23 mouse cellular contexts compared by ENCODE assay signal in genomic region chr3:66310586-66310985, GRCm38 (mm10). TPM values are rescaled to one million over a fixed set of nuclear protein-coding genes. Genes with fewer than 3 reads are reported as not detected.
A peak's percentile ranks its signal among the peaks of the same experiment; 100 is the strongest.
DNase-seq lines count a peak whose midpoint lies in the region; ATAC-seq and TF ChIP-seq lines count a peak whose summit lies in the region.
"Had no signal": no experiment of that assay in that cellular context is flagged by ENCODE, and none has a peak within 500 bp of the region (broad histone marks: within the 10 kb centered on the region; RNA-seq: fewer than 3 reads in every experiment).

No protein-coding gene starts in this region.

- peak; percentile 89 for TF ChIP-seq EP300 in lung, postnatal 0 days (IDR thresholded peaks at IDR 0.05)

- 69% methylated on average over 1 of the region's 1 CpGs for WGBS in lung, embryonic 15.5 days
- WGBS in lung, postnatal 0 days, result 63% methylated on average over 1 of the region's 1 CpGs
- 55% methylated on average over 1 of the region's 1 CpGs for WGBS in lung, adult 2 months

- no peak for TF ChIP-seq CTCF in lung, postnatal 0 days (IDR thresholded peaks at IDR 0.05)
- no peak for TF ChIP-seq CTCF in lung, adult 2 months (IDR thresholded peaks at IDR 0.05; ENCODE audit: insufficient read depth, low read length)
- TF ChIP-seq CTCF in layer of hippocampus, adult 2 months (conservative IDR thresholded peaks at IDR 0.05), result no peak

- H3K9ac ChIP-seq in lung, embryonic 15.5 days, result no peak overlapping the region
- no peak overlapping the region for H3K9ac ChIP-seq in lung, postnatal 0 days (replicated peaks; ENCODE audit: low read depth)
- H3K9ac ChIP-seq: embryonic facial prominence, embryonic 13.5 days; embryonic facial prominence, embryonic 15.5 days; forebrain, embryonic 13.5 days; forebrain, embryonic 15.5 days; forebrain, postnatal 0 days had no signal

- H3K27me3 ChIP-seq in lung, embryonic 15.5 days, result no peaks in the 10 kb centered on the region
- no peaks in the 10 kb centered on the region for H3K27me3 ChIP-seq in lung, postnatal 0 days (replicated peaks; ENCODE audit: insufficient read depth, low read length)
- H3K27me3 ChIP-seq: embryonic facial prominence, embryonic 13.5 days; embryonic facial prominence, embryonic 15.5 days; forebrain, embryonic 13.5 days; forebrain, embryonic 15.5 days had no signal

- no peaks in the 10 kb centered on the region for H3K9me3 ChIP-seq in lung, embryonic 15.5 days
- no peaks in the 10 kb centered on the region for H3K9me3 ChIP-seq in lung, postnatal 0 days (ENCODE audit: low read length)
- H3K9me3 ChIP-seq: embryonic facial prominence, embryonic 13.5 days; embryonic facial prominence, embryonic 15.5 days; forebrain, embryonic 13.5 days; forebrain, embryonic 15.5 days had no signal

- DNase-seq in lung, postnatal 4 days, result no peak
- peak; percentile 59 for DNase-seq in lung, postnatal 0 days (ENCODE audit: low spot score)
- no peak for DNase-seq in lung, adult 2 months
- no peak for DNase-seq in layer of hippocampus, adult 2 months (ENCODE audit: low spot score in 2 of 2)
- DNase-seq: adrenal gland, adult 2 months; adrenal gland, postnatal 10 days; adrenal gland, postnatal 25 days; cerebellum, adult 11 months; cerebellum, adult 18-20 months; cerebellum, adult 8-10 months; cerebellum, adult 9-11 months; cerebellum, postnatal 14 days; cerebellum, postnatal 36 days; embryo, embryonic 11 days; forebrain, postnatal 0 days had no signal

- TF ChIP-seq POLR2A in lung, adult 2 months (IDR thresholded peaks at IDR 0.05; ENCODE audit: borderline replicate concordance, extremely low read depth, low read depth, low read length), result no peak

- H3K27ac ChIP-seq in lung, embryonic 15.5 days, result peak overlapping the region; percentile 73
- H3K27ac ChIP-seq in lung, postnatal 0 days (ENCODE audit: low read length), result peak overlapping the region; percentile 38; the same call in 1 of the 2 replicates
- no peak overlapping the region for H3K27ac ChIP-seq in layer of hippocampus, adult 2 months
- H3K27ac ChIP-seq: embryonic facial prominence, embryonic 13.5 days; embryonic facial prominence, embryonic 15.5 days; forebrain, embryonic 13.5 days; forebrain, embryonic 15.5 days had no signal

- peaks cover 4% of the 10 kb centered on the region; the same call in 1 of the 2 replicates for H3K4me1 ChIP-seq in lung, embryonic 15.5 days
- H3K4me1 ChIP-seq in lung, postnatal 0 days (ENCODE audit: insufficient read depth, low read depth, low read length), result no peaks in the 10 kb centered on the region
- H3K4me1 ChIP-seq in lung, adult 2 months (ENCODE audit: control insufficient read depth, insufficient read depth, low read length), result no peaks in the 10 kb centered on the region
- H3K4me1 ChIP-seq: forebrain, embryonic 13.5 days; forebrain, embryonic 15.5 days had no signal

- no peak overlapping the region for H3K4me2 ChIP-seq in lung, embryonic 15.5 days
- H3K4me2 ChIP-seq in lung, postnatal 0 days (replicated peaks; ENCODE audit: low read depth, low read length), result no peak overlapping the region
- H3K4me2 ChIP-seq: embryonic facial prominence, embryonic 13.5 days; embryonic facial prominence, embryonic 15.5 days; forebrain, embryonic 13.5 days; forebrain, embryonic 15.5 days had no signal

- ATAC-seq in lung, embryonic 15.5 days (ENCODE audit: borderline replicate concordance, extremely low read depth, low FRiP score, low TSS enrichment), result 0 out of 2 replicates have a peak, but pooled peaks have one; percentile 46
- ATAC-seq in lung, postnatal 0 days, result peak; percentile 76
- ATAC-seq: forebrain, embryonic 13.5 days; forebrain, embryonic 15.5 days; forebrain, postnatal 0 days had no signal

- H3K36me3 ChIP-seq in lung, embryonic 15.5 days, result no peaks in the 10 kb centered on the region
- no peaks in the 10 kb centered on the region for H3K36me3 ChIP-seq in lung, postnatal 0 days (ENCODE audit: insufficient read depth, low read length)
- H3K36me3 ChIP-seq: embryonic facial prominence, embryonic 13.5 days; embryonic facial prominence, embryonic 15.5 days; forebrain, embryonic 15.5 days had no signal

- H3K4me3 ChIP-seq in lung, embryonic 15.5 days, result no peak overlapping the region
- H3K4me3 ChIP-seq in lung, postnatal 0 days (ENCODE audit: low read depth, low read length), result no peak overlapping the region
- no peak overlapping the region for H3K4me3 ChIP-seq in lung, adult 2 months (replicated peaks; ENCODE audit: extremely low read depth, low read depth, low read length)
- no peak overlapping the region for H3K4me3 ChIP-seq in layer of hippocampus, adult 2 months
- H3K4me3 ChIP-seq: embryonic facial prominence, embryonic 13.5 days; embryonic facial prominence, embryonic 15.5 days; forebrain, embryonic 13.5 days; forebrain, embryonic 15.5 days had no signal

RNA-seq across cellular contexts. Expression of gene Veph1, which starts 13.9 kb away (rescaled TPM):
- 5.4 and 6.0 TPM in 2 replicates for polyA plus RNA-seq in lung, embryonic 15.5 days (2015; fragmentation: Nextera tagmentation; extraction: Ambion mirVana)
- 3.0 and 5.1 TPM in 2 replicates for polyA plus RNA-seq in lung, postnatal 0 days (2015; fragmentation: Nextera tagmentation; extraction: Ambion mirVana)
- 0.41 and 0.42 TPM in 2 replicates for polyA plus RNA-seq in lung, adult 2 months (2012; rRNA removed)
- under 1 TPM; 0.13 to 0.20 TPM for total RNA-seq in layer of hippocampus, adult 2 months (2021)
- total RNA-seq: adrenal gland, postnatal 25 days; common myeloid progenitor, adult 5-6 weeks; MEL had no signal
- polyA plus RNA-seq: adrenal gland, adult 2 months; C2C12 had no signal
